Mouse (Mus musculus): ENCODE data around the gene Hsp90ab1.

Gene Hsp90ab1

DNA sequence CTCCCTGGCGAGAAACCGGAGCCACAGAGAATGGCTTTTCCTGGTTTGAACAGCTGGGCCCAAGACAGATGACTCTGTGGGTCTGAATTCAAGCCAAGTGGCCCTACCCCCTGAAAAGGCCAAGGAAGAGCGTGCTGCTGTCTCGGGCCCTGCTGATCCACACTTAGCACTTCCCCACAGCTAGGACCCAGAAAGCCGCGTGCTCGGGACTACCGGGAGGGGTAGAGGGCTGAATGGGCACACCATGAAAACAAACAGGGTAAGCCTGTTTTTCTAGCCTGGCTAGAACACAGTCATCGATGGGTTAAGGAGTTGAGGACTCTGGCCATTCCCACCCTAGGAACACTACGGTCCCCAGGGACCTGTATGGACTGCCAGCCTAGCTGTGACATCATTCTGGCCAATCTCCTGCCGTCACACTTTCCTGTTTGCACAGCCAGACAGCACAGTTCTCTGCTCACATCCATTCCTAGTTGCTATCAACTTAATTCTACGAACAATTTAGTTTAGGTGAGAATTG is 7.9 kb upstream of the Hsp90ab1 start:
- DNase-seq (ENCODE audit: low spot score): no peak

- DNase-seq (ENCODE audit: low spot score): no peak
These were observed 6.5 kb upstream of the Hsp90ab1 start for GRCm38 (mm10) chr17:45579554-45579953.

GRCm38 (mm10) chr17:45578843-45579242 is 5.8 kb upstream of the Hsp90ab1 start:
- no peak for DNase-seq (ENCODE audit: low spot score)

DNA sequence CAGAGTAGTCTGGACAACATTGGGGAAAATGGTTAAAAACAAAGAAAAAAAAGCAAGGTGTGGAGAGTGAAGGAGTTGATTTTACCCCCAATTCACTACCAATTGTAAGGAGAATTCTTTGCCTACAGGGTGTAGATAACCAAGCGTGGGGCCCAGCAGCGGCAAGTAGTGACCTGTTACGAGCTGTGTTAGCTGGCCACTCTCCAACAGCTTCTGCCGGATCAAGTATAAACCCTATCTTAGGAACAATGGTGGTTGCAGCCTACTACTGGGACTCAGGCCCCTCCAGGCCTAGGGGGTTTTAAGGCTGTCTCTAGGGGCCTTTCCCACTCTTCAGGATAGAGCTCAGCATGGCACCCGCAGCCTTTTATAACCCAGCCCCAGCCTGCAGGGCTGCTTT is 5.2 kb upstream of the Hsp90ab1 start:
- DNase-seq (ENCODE audit: low spot score): no peak

GRCm38 (mm10) chr17:45575123-45575897 is 2.2 kb upstream of the Hsp90ab1 start:
- no peak for DNase-seq (ENCODE audit: low spot score)

DNA sequence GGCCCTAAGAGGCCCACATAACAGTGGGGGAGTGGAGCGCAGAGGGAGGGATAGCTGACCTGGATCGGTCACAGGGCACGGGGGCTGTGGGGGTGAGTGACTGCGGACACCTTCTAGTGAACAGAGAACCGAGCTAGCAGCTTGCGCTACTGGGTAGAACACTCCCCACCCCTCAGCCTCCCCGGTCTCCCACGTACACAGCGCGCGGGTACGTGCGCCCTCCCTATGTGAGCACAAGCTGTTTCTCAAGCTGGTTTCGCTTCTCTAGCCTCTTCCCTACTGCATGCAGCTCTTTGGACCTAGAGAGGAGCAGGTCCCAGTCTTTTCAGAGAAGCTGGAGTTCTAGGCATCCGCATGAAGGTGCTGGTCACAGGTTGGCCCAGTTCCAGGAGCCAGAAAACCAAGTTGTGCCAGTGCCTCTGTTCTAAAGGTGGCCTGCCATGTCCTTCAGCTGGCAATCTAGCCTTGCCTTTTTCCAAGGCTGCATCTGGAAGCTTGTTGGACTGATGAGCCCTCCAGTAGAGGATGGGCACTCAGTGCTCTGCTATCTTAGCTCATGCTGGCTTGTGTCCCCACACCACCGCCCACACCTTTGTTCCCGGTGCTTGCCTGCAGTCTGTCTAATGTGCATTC is 1.2 kb upstream of the Hsp90ab1 start:
- DNase-seq (ENCODE audit: low spot score): peak; percentile 77

GRCm38 (mm10) chr17:45573780-45574123 is 681 bp upstream of the Hsp90ab1 start:
- peak; percentile 95 for DNase-seq (ENCODE audit: low spot score)

- peak; percentile 87 for DNase-seq (ENCODE audit: low spot score)
These were observed 676 bp downstream of the Hsp90ab1 start for GRCm38 (mm10) chr17:45572103-45573086.

GRCm38 (mm10) chr17:45569999-45570398 is 3.1 kb downstream of the Hsp90ab1 start:
- DNase-seq (ENCODE audit: low spot score): no peak

DNA sequence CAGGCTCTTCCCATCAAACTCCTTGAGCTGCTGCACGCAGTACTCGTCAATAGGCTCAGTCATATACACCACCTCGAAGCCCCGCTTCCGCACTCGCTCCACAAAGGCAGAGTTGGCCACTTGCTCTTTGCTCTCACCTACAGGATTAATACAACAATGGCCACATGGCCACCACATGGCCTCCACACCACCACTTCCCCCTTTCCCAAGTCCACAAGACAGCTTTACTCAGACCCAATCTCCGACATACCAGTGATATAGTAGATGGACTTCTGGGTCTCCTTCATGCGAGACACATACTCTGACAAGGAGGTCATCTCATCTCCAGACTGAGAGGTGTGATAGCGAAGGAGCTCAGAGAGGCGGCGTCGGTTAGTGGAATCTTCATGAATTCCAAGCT is 4.1 kb downstream of the Hsp90ab1 start:
- no peak for DNase-seq (ENCODE audit: low spot score)

GRCm38 (mm10) chr17:45567162-45567601 is 5.9 kb downstream of the Hsp90ab1 start:
- peak; percentile 54 for DNase-seq (ENCODE audit: low spot score)

DNA sequence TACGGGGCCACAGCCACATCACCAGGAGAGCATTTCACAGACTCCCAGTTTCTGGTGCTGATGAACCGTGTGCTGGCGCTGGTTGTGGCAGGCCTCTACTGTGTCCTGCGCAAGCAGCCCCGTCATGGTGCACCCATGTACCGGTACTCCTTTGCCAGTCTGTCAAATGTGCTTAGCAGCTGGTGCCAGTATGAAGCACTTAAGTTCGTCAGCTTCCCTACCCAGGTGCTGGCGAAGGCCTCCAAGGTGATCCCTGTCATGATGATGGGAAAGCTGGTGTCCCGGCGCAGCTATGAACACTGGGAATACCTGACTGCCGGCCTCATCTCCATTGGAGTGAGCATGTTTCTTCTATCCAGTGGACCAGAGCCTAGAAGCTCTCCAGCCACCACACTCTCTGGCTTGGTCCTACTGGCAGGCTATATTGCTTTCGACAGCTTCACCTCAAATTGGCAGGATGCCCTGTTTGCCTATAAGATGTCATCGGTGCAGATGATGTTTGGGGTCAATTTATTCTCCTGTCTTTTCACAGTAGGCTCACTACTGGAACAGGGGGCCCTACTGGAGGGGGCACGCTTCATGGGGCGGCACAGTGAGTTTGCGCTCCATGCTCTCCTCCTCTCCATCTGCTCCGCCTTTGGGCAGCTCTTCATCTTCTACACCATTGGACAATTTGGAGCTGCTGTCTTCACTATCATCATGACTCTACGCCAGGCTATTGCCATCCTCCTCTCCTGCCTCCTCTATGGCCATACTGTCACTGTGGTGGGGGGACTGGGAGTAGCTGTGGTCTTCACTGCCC is 6.5 kb downstream of the Hsp90ab1 start:
- no peak for DNase-seq (ENCODE audit: low spot score)

GRCm38 (mm10) chr17:45566031-45566359 is 7.1 kb downstream of the Hsp90ab1 start:
- no peak for DNase-seq (ENCODE audit: low spot score)

GRCm38 (mm10) chr17:45565103-45565502 is 8.0 kb downstream of the Hsp90ab1 start:
- DNase-seq (ENCODE audit: low spot score): no peak

- no peak for DNase-seq (ENCODE audit: low spot score)
These were observed 8.5 kb downstream of the Hsp90ab1 start for GRCm38 (mm10) chr17:45564531-45565084.

DNA sequence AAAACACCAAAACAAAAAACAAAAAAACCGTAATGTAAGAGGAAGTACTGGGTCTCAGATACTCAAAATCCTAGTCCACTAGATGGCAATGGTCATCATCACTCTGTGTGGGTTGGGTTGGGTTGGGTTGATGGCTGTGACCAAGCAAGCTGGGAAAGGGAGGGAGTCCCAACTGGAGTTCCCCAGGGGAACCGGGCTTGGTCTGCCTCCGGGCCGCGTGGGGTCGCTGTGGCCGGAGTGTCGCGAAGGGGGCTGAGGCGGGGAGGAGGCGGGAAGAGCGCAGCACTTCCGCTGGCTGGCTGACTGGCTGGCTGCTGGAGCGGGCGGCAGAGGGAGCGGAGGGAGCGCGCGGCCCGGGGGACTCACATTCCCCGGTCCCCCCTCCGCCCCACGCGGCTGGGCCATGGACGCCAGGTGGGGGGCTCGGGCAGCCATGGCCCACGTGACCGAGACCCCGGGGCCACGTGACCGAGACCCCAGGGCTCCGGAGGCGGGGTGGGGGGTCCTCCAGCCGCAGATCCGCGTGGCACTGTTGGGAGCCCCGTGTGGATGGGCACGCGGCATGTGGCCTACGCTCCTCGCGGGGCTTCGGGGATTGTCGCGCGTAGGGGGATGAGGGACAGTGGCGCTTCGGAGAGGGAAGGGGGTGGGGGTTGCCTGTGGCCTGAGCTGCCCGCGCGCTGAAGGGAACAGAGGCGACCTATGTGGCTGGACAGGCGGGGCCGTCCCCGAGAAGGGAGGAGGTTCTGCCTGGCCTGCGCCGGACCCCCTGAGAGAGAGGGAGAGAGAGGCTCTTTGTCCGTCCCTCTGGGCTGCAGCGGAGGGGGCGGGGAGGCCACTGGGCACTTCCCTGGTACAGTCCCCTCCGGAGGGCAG is 9.2 kb downstream of the Hsp90ab1 start, which contains the start of gene Slc35b2:
Gene Slc35b2 (plus strand): TSS at position 220 of the 876 bp plus-strand sequence.
- peak; percentile 96 for DNase-seq (ENCODE audit: low spot score)

DNA sequence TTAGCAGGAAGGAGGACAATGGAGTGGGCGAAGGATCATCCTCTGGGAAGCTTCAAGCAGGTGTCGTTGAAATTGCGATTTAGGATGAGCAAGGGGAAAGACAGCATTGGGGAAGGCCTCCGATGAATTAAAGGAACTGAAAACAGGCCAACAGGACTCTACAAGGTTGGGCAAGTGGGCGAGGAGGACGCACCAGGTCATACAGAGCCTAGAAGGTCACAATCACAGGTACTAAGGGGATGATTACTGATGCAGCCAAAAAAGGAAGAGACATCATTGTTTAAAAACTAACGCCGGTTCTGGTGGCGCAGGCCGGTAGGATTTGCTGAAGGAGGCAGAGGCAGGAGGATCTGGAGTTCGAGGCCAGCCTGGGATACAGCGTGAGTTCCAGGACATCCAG is 9.9 kb downstream of the Hsp90ab1 start:
- no peak for DNase-seq (ENCODE audit: low spot score)

GRCm38 (mm10) chr17:45559732-45560525 is 13.1 kb downstream of the Hsp90ab1 start:
- no peak for DNase-seq (ENCODE audit: low spot score)
